Mouse (Mus musculus): ENCODE measurements at regions not wholly inside any gene's neighbourhood (a gene's known extent, or its start where the extent isn't known, plus 50 kb on each side); places are given as distances from the start of the nearest gene placed in this dataset.

- H3K9me3 ChIP-seq (replicated peaks; ENCODE audit: insufficient read depth, low read length) = no peaks in the 10 kb centered on the region
- H3K27me3 ChIP-seq (ENCODE audit: control insufficient read depth in 1 of 2, insufficient read depth in 2 of 2, low read length in 2 of 2) = no peaks in the 10 kb centered on the region
- TF ChIP-seq MXI1 (IDR thresholded peaks at IDR 0.05; ENCODE audit: low read depth, low read length) = no peak
- no peak for TF ChIP-seq EP300 (IDR thresholded peaks at IDR 0.05; ENCODE audit: low read depth in 1 of 2, low read length in 2 of 2)
- no peak for TF ChIP-seq USF2 (IDR thresholded peaks at IDR 0.05; ENCODE audit: borderline replicate concordance in 1 of 2, insufficient read depth in 1 of 2, low read depth in 1 of 2, low read length in 2 of 2)
- TF ChIP-seq E2F4 (IDR thresholded peaks at IDR 0.05; ENCODE audit: borderline replicate concordance, low read depth, low read length) = no peak
- TF ChIP-seq TBP (IDR thresholded peaks at IDR 0.05; ENCODE audit: low read depth, low read length) = no peak
- no peak for TF ChIP-seq MAFK (IDR thresholded peaks at IDR 0.05; ENCODE audit: borderline replicate concordance, low read depth, low read length)
- no peak for TF ChIP-seq MYC (IDR thresholded peaks at IDR 0.05; ENCODE audit: low read depth, low read length)
- TF ChIP-seq SIN3A (IDR thresholded peaks at IDR 0.05; ENCODE audit: low read length) = no peak
- TF ChIP-seq CHD1 (IDR thresholded peaks at IDR 0.05; ENCODE audit: low read depth, low read length) = no peak
- TF ChIP-seq MAZ (IDR thresholded peaks at IDR 0.05; ENCODE audit: low read depth, low read length) = no peak
Observed at GRCm38 (mm10) chr1:143524522-143524865, 116.0 kb upstream of the B3galt2 start.

GRCm38 (mm10) chr1:143540223-143540622, 100.2 kb upstream of the B3galt2 start:
- Histone ChIP-seq H3K27me3 (ENCODE audit: control insufficient read depth in 1 of 2, insufficient read depth in 2 of 2, low read length in 2 of 2) (no peaks in the 10 kb centered on the region), H3K27ac (ENCODE audit: control insufficient read depth, low read depth, low read length) (no peak overlapping the region), H3K9me3 (replicated peaks; ENCODE audit: insufficient read depth, low read length) (no peaks in the 10 kb centered on the region), H3K79me2 (ENCODE audit: control insufficient read depth, insufficient read depth, low read length, poor library complexity) (no peaks in the 10 kb centered on the region), H3K4me3 (ENCODE audit: control insufficient read depth in 1 of 2, insufficient read depth in 1 of 2, low read depth in 2 of 2, low read length in 2 of 2) (no peak overlapping the region), H3K4me1 (ENCODE audit: control insufficient read depth in 1 of 2, insufficient read depth in 2 of 2, low read length in 2 of 2) (no peaks in the 10 kb centered on the region), H3K36me3 (ENCODE audit: control insufficient read depth in 1 of 2, insufficient read depth in 2 of 2, low read length in 2 of 2) (no peaks in the 10 kb centered on the region), H3K9ac (ENCODE audit: control insufficient read depth, low read depth, low read length, poor library complexity, severe bottlenecking) (no peak overlapping the region)
- no peak for DNase-seq (ENCODE audit: low read depth, low spot score)
- no peak for TF ChIP-seq CTCF (IDR thresholded peaks at IDR 0.05 in 2 of 3, conservative IDR thresholded peaks at IDR 0.05 in 1 of 3; ENCODE audit: control insufficient read depth in 1 of 3, insufficient read depth in 1 of 3, low read depth in 2 of 3, low read length in 3 of 3, poor library complexity in 1 of 3, severe bottlenecking in 1 of 3)
- no peak for TF ChIP-seq POLR2AphosphoS5 (IDR thresholded peaks at IDR 0.05; ENCODE audit: borderline replicate concordance, low read depth, low read length)
- TF ChIP-seq TBP (IDR thresholded peaks at IDR 0.05; ENCODE audit: low read depth, low read length) = no peak
- no peak for TF ChIP-seq ZNF384 (IDR thresholded peaks at IDR 0.05; ENCODE audit: low read depth, low read length)
- TF ChIP-seq CHD2 (IDR thresholded peaks at IDR 0.05; ENCODE audit: low read length) = no peak
- no peak for TF ChIP-seq CHD1 (IDR thresholded peaks at IDR 0.05; ENCODE audit: low read depth, low read length)
- TF ChIP-seq JUND (IDR thresholded peaks at IDR 0.05; ENCODE audit: low read depth, low read length) = no peak
- no peak for TF ChIP-seq UBTF (IDR thresholded peaks at IDR 0.05; ENCODE audit: borderline replicate concordance, insufficient read depth, low read depth, low read length)
- TF ChIP-seq SIN3A (IDR thresholded peaks at IDR 0.05; ENCODE audit: low read length) = no peak
- TF ChIP-seq MAZ (IDR thresholded peaks at IDR 0.05; ENCODE audit: low read depth, low read length) = no peak
- no peak for TF ChIP-seq MAX (IDR thresholded peaks at IDR 0.05; ENCODE audit: low read length)
- no peak for TF ChIP-seq USF1 (IDR thresholded peaks at IDR 0.05; ENCODE audit: low read depth, low read length)
- TF ChIP-seq GATA1 (IDR thresholded peaks at IDR 0.05; ENCODE audit: low read depth, low read length) = no peak
- no peak for TF ChIP-seq MEF2A (IDR thresholded peaks at IDR 0.05; ENCODE audit: extremely low read depth, insufficient replicate concordance, low read depth, low read length, poor library complexity, severe bottlenecking)
- no peak for TF ChIP-seq NELFE (IDR thresholded peaks at IDR 0.05; ENCODE audit: low read depth, low read length)
- no peak for TF ChIP-seq MAFK (IDR thresholded peaks at IDR 0.05; ENCODE audit: borderline replicate concordance, low read depth, low read length)

More at GRCm38 (mm10) chr1:143524522-143524865, 116.0 kb upstream of the B3galt2 start:
- Histone ChIP-seq H3K9ac (ENCODE audit: control insufficient read depth, low read depth, low read length, poor library complexity, severe bottlenecking) (no peak overlapping the region), H3K27ac (ENCODE audit: control insufficient read depth, low read depth, low read length) (no peak overlapping the region), H3K4me1 (ENCODE audit: control insufficient read depth in 1 of 2, insufficient read depth in 2 of 2, low read length in 2 of 2) (peaks cover 0 to 7% of the 10 kb centered on the region in 2 experiments; a peak in 2 of 4 replicates), H3K79me2 (ENCODE audit: control insufficient read depth, insufficient read depth, low read length, poor library complexity) (no peaks in the 10 kb centered on the region), H3K36me3 (ENCODE audit: control insufficient read depth in 1 of 2, insufficient read depth in 2 of 2, low read length in 2 of 2) (peaks cover 0 to 8% of the 10 kb centered on the region in 2 experiments; a peak in 2 of 4 replicates), H3K4me3 (ENCODE audit: control insufficient read depth in 1 of 2, insufficient read depth in 1 of 2, low read depth in 2 of 2, low read length in 2 of 2) (no peak overlapping the region)
- no peak for DNase-seq (ENCODE audit: low read depth, low spot score)
